Mouse (Mus musculus) kidney, postnatal 14 days (tissue): ENCODE results near the gene Slc44a3.
A peak's percentile ranks its signal among the peaks of the same experiment; 100 is the strongest.

ENCODE experiments used
- DNase-seq: peaks from one replicate; pipeline ENCODE4 v3.0.0; 2022; ENCODE audit warnings: mixed read lengths

Gene Slc44a3

GRCm38 (mm10) chr3:121532176-121532575 lies at the start of gene Slc44a3:
Slc44a3 (minus strand) TSS chr3:121532404.
- peak; percentile 83 for DNase-seq

- DNase-seq = no peak
Measured at GRCm38 (mm10) chr3:121579880-121580549, 47.8 kb upstream of the Slc44a3 start.

- no peak for DNase-seq
Measured at GRCm38 (mm10) chr3:121579402-121579801, 47.2 kb upstream of the Slc44a3 start.

- DNase-seq = no peak
Measured at GRCm38 (mm10) chr3:121578706-121579105, 46.5 kb upstream of the Slc44a3 start.

- DNase-seq = no peak
Measured at GRCm38 (mm10) chr3:121577641-121578040, 45.4 kb upstream of the Slc44a3 start.

GRCm38 (mm10) chr3:121577032-121577591 lies 44.9 kb upstream of the Slc44a3 start:
- DNase-seq = peak; percentile 74

- no peak for DNase-seq
Measured at GRCm38 (mm10) chr3:121576367-121576766, 44.2 kb upstream of the Slc44a3 start.

- DNase-seq = no peak
Measured at GRCm38 (mm10) chr3:121574386-121574785, 42.2 kb upstream of the Slc44a3 start.

- DNase-seq = no peak
Measured at GRCm38 (mm10) chr3:121573858-121574257, 41.7 kb upstream of the Slc44a3 start.

GRCm38 (mm10) chr3:121571491-121571890 lies 39.3 kb upstream of the Slc44a3 start:
- DNase-seq = no peak

GRCm38 (mm10) chr3:121570623-121571022 lies 38.4 kb upstream of the Slc44a3 start:
- DNase-seq = no peak

GRCm38 (mm10) chr3:121569767-121570166 lies 37.6 kb upstream of the Slc44a3 start:
- DNase-seq = no peak

GRCm38 (mm10) chr3:121569004-121569403 lies 36.8 kb upstream of the Slc44a3 start:
- DNase-seq = no peak

- DNase-seq = no peak
Measured at GRCm38 (mm10) chr3:121567904-121568303, 35.7 kb upstream of the Slc44a3 start.

- no peak for DNase-seq
Measured at GRCm38 (mm10) chr3:121567337-121567900, 35.2 kb upstream of the Slc44a3 start.

- no peak for DNase-seq
Measured at GRCm38 (mm10) chr3:121566901-121567300, 34.7 kb upstream of the Slc44a3 start.

- no peak for DNase-seq
Measured at GRCm38 (mm10) chr3:121561803-121562202, 29.6 kb upstream of the Slc44a3 start.

- no peak for DNase-seq
Measured at GRCm38 (mm10) chr3:121560115-121560865, 28.1 kb upstream of the Slc44a3 start.

- DNase-seq = no peak
Measured at GRCm38 (mm10) chr3:121559406-121560114, 27.4 kb upstream of the Slc44a3 start.

GRCm38 (mm10) chr3:121558861-121559260 lies 26.7 kb upstream of the Slc44a3 start:
- DNase-seq = no peak

GRCm38 (mm10) chr3:121556304-121556703 lies 24.1 kb upstream of the Slc44a3 start:
- no peak for DNase-seq

GRCm38 (mm10) chr3:121553294-121553693 lies 21.1 kb upstream of the Slc44a3 start:
- peak; percentile 65 for DNase-seq

GRCm38 (mm10) chr3:121552723-121553122 lies 20.5 kb upstream of the Slc44a3 start:
- no peak for DNase-seq
